Mouse (Mus musculus) mouse embryonic stem cell (cell line): ENCODE measurements around the gene 4933428G20Rik.

ENCODE experiments used
- in situ Hi-C, 2 experiments: fragments of 300-500 bp; cut with MboI; formaldehyde crosslinking; loops; 1 replicate in 1 of 2; 3 replicates in 1 of 2; pipeline ENCODE4 v1.14.3; 2019 to 2020; ENCODE audit warnings: low sequenced_read_pairs in 2 of 2, low pct_unique_long_range_greater_than_20kb in 1 of 2, mixed read lengths in 1 of 2; ENCODE audit not compliant: unreplicated experiment in 1 of 2

Gene 4933428G20Rik

GRCm38 (mm10) chr11:97477431-97477830, 22.7 kb downstream of the 4933428G20Rik start:
- in situ Hi-C loops, result no loop called here

- in situ Hi-C loops, result no loop called here
Measured at GRCm38 (mm10) chr11:97476334-97477095, 23.6 kb downstream of the 4933428G20Rik start.

GRCm38 (mm10) chr11:97471276-97471675, 28.9 kb downstream of the 4933428G20Rik start:
- in situ Hi-C loops, result loop anchor here in 1 of 2 experiments (5.0 kb wide), 1 partner anchor 44 kb away; no protein-coding TSS in a partner anchor

GRCm38 (mm10) chr11:97469828-97470227, 30.3 kb downstream of the 4933428G20Rik start:
- in situ Hi-C loops, result loop anchor here in 1 of 2 experiments (5.0 kb wide), 1 partner anchor 43 kb away; no protein-coding TSS in a partner anchor

GRCm38 (mm10) chr11:97468639-97469287, 31.4 kb downstream of the 4933428G20Rik start:
- in situ Hi-C loops, result no loop called here

GRCm38 (mm10) chr11:97466444-97467160, 33.5 kb downstream of the 4933428G20Rik start:
- in situ Hi-C loops, result no loop called here

GRCm38 (mm10) chr11:97465957-97466356, 34.2 kb downstream of the 4933428G20Rik start:
- in situ Hi-C loops, result no loop called here

- in situ Hi-C loops, result no loop called here
Measured at GRCm38 (mm10) chr11:97463991-97464390, 36.1 kb downstream of the 4933428G20Rik start.

GRCm38 (mm10) chr11:97463166-97463565, 37.0 kb downstream of the 4933428G20Rik start:
- in situ Hi-C loops, result no loop called here

GRCm38 (mm10) chr11:97462538-97462937, 37.6 kb downstream of the 4933428G20Rik start:
- in situ Hi-C loops, result no loop called here

GRCm38 (mm10) chr11:97461307-97461820, 38.8 kb downstream of the 4933428G20Rik start:
- in situ Hi-C loops, result no loop called here

- in situ Hi-C loops, result no loop called here
Measured at GRCm38 (mm10) chr11:97457120-97457519, 43.0 kb downstream of the 4933428G20Rik start.

- in situ Hi-C loops, result no loop called here
Measured at GRCm38 (mm10) chr11:97451625-97452024, 48.5 kb downstream of the 4933428G20Rik start.

- in situ Hi-C loops, result no loop called here
Measured at GRCm38 (mm10) chr11:97450305-97450922, 49.7 kb downstream of the 4933428G20Rik start.

GRCm38 (mm10) chr11:97449601-97450293, 50.4 kb downstream of the 4933428G20Rik start:
- in situ Hi-C loops, result no loop called here

- in situ Hi-C loops, result no loop called here
Measured at GRCm38 (mm10) chr11:97448611-97449394, 51.3 kb downstream of the 4933428G20Rik start.

- in situ Hi-C loops, result no loop called here
Measured at GRCm38 (mm10) chr11:97447979-97448378, 52.2 kb downstream of the 4933428G20Rik start.
